Mouse (Mus musculus) limb, embryonic 11.5 days (tissue): ENCODE results near the gene Cops9. TPM values are rescaled to one million over a fixed set of nuclear protein-coding genes. Genes with fewer than 3 reads are reported as not detected.

Source experiments
- ATAC-seq: fragments of 200-750 bp; cut with Nextera tagmentation; 2 replicates; pipeline ENCODE4 v1.8.0; 2017; ENCODE audit warnings: low read depth; ENCODE audit not compliant: insufficient number of reproducible peaks, low FRiP score, low TSS enrichment
- DNase-seq: peaks from one replicate; pipeline ENCODE4 v3.0.0-alpha.2; 2015; ENCODE audit warnings: low spot score
- H3K27ac ChIP-seq: fragments of 300-500 bp; sonication (generic); replicated peaks from 2 replicates; pipeline ENCODE4 v1.5.1; 2014; ENCODE audit warnings: low read depth, mild to moderate bottlenecking, low read length
- H3K27me3 ChIP-seq: fragments of 300-500 bp; sonication (generic); 2 replicates; pipeline ENCODE4 v1.6.1; 2014; ENCODE audit warnings: mild to moderate bottlenecking, low read length, mixed read lengths; ENCODE audit not compliant: control insufficient read depth, insufficient read depth
- H3K36me3 ChIP-seq: fragments of 300-500 bp; sonication (generic); 2 replicates; pipeline ENCODE4 v1.6.1; 2014; ENCODE audit warnings: mild to moderate bottlenecking, low read length, moderate library complexity, mixed read lengths; ENCODE audit not compliant: control insufficient read depth, insufficient read depth
- H3K4me1 ChIP-seq: fragments of 300-500 bp; sonication (generic); 2 replicates; pipeline ENCODE4 v1.6.1; 2014; ENCODE audit warnings: low read length, mixed read lengths; ENCODE audit not compliant: control insufficient read depth, insufficient read depth
- H3K4me2 ChIP-seq: fragments of 300-500 bp; sonication (generic); 2 replicates; pipeline ENCODE4 v1.6.1; 2014; ENCODE audit warnings: low read depth, mild to moderate bottlenecking, moderate library complexity; ENCODE audit not compliant: severe bottlenecking
- H3K4me3 ChIP-seq: fragments of 300-500 bp; sonication (generic); 2 replicates; pipeline ENCODE4 v1.5.1; 2014; ENCODE audit warnings: low read depth, low read length
- H3K9ac ChIP-seq: fragments of 300-500 bp; sonication (generic); 2 replicates; pipeline ENCODE4 v1.6.1; 2014; ENCODE audit warnings: mild to moderate bottlenecking, low read length
- H3K9me3 ChIP-seq: fragments of 300-500 bp; sonication (generic); 2 replicates; pipeline ENCODE4 v1.6.1; 2016; ENCODE audit warnings: low read length; ENCODE audit not compliant: control insufficient read depth
- WGBS: fragments of 180-500 bp; shearing (Covaris S2); extraction: QIAGEN DNeasy Blood & Tissue Kit; methylation state at CpG from one replicate; pipeline ENCODE4 v1.1.7; 2014; 5-methylcytosine and 5-hydroxymethylcytosine counted together
- polyA plus RNA-seq: library from polyadenylated mRNA; unstranded; fragments of >200 nt; fragmentation: Nextera tagmentation; extraction: Ambion mirVana; gene quantifications from 2 replicates; pipeline ENCODE4 v1.2.1, GENCODE M21; 2014

Cops9 gene
- polyA plus RNA-seq, 1 experiment from 2014 or later: 378 TPM

DNA sequence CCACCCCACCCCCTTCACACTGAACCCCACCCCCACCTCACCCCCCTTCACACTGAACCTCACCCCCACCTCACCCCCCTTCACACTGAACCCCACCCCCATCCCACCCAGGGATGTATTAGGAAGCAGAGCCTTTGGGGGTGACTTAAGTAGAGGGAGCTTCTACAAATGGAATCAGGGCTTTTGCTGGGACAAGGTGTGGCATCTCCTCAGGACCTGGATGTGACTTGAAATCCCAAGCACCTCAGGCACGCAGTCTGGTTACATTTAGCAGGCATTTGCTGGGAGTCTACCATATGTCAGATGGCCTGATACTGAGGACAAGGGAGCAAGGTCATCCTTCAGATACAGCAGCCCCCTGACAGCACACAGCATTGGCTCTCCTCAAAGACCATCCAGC is 7.2 kb downstream of the Cops9 start:
- no peaks in the 10 kb centered on the region for H3K27me3 ChIP-seq
- no peak overlapping the region for H3K4me2 ChIP-seq
- ATAC-seq (no peak), DNase-seq (no peak)
- H3K9ac ChIP-seq: no peak overlapping the region
- no peaks in the 10 kb centered on the region for H3K4me1 ChIP-seq
- no peaks in the 10 kb centered on the region for H3K9me3 ChIP-seq
- peaks cover 9% of the 10 kb centered on the region; the same call in 1 of the 2 replicates for H3K36me3 ChIP-seq
- H3K4me3 ChIP-seq: no peak overlapping the region
- H3K27ac ChIP-seq: no peak overlapping the region; the same call in 1 of the 2 replicates
- 53% methylated on average over 1 of the region's 1 CpGs for WGBS

DNA sequence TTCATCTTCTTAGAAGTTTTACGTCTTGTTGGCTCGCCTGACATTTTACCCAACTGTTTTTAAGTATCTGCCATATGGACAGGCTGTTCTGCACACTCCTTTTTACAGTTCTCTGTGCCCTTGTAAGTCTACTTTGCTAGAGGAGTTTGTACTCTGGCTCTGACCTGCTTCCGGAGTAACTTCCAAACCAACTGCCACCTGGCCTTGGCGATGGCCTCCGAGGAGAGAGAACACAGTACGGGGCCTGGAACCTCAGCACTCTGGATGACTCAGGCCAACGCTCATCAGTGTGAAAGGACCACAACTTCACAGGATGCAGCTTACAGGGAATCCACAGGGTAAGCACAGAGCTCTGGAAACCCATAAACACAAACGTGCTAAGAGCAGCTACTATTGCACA is 8.1 kb downstream of the Cops9 start:
- no peak for ATAC-seq
- Histone ChIP-seq H3K27me3 (no peaks in the 10 kb centered on the region), H3K36me3 (peaks cover 9% of the 10 kb centered on the region; the same call in 1 of the 2 replicates), H3K4me3 (no peak overlapping the region), H3K4me1 (no peaks in the 10 kb centered on the region), H3K9me3 (no peaks in the 10 kb centered on the region), H3K27ac (no peak overlapping the region), H3K4me2 (no peak overlapping the region), H3K9ac (no peak overlapping the region)
- 83% methylated on average over 8 of the region's 8 CpGs for WGBS
- no peak for DNase-seq

- ATAC-seq: no peak
Measured at GRCm38 (mm10) chr1:92632948-92633347, 8.8 kb downstream of the Cops9 start.

GRCm38 (mm10) chr1:92632196-92632595 is 9.6 kb downstream of the Cops9 start:
- H3K4me1 ChIP-seq: no peaks in the 10 kb centered on the region
- peaks cover 5% of the 10 kb centered on the region; the same call in 1 of the 2 replicates for H3K36me3 ChIP-seq
- no peak overlapping the region for H3K9ac ChIP-seq
- no peaks in the 10 kb centered on the region for H3K9me3 ChIP-seq
- no peak overlapping the region for H3K27ac ChIP-seq
- H3K4me2 ChIP-seq: no peak overlapping the region
- DNase-seq: no peak
- no peaks in the 10 kb centered on the region for H3K27me3 ChIP-seq
- no peak overlapping the region for H3K4me3 ChIP-seq
- 75% methylated on average over 5 of the region's 5 CpGs for WGBS
- ATAC-seq: no peak

More at GRCm38 (mm10) chr1:92632948-92633347, 8.8 kb downstream of the Cops9 start:
- Histone ChIP-seq H3K4me3 (no peak overlapping the region), H3K36me3 (peaks cover 5% of the 10 kb centered on the region; the same call in 1 of the 2 replicates), H3K27me3 (no peaks in the 10 kb centered on the region), H3K4me2 (no peak overlapping the region), H3K4me1 (no peaks in the 10 kb centered on the region), H3K9ac (no peak overlapping the region), H3K27ac (no peak overlapping the region), H3K9me3 (no peaks in the 10 kb centered on the region)
- WGBS: 71% methylated on average over 6 of the region's 6 CpGs
- no peak for DNase-seq

DNA sequence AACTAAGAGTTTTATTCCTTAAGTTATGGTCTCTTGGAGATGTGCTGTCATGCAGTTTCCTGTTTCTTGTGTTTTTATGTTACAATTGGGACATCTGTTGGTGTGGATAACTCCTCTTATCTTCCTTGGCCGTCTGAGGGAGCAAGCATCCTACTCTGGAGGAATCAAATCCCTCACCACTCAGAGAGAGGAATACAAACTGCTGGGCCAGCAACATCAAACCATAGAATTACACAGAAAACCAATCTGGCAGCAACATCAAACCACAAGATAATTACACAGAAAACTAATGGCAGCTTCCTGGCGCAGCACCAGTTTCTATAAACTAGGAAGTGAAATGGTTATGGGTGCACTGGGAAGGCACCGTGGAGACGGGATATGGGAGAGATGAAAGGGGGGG is 13.6 kb downstream of the Cops9 start:
- Histone ChIP-seq H3K27me3 (no peaks in the 10 kb centered on the region), H3K36me3 (no peaks in the 10 kb centered on the region), H3K9me3 (no peaks in the 10 kb centered on the region), H3K27ac (no peak overlapping the region), H3K4me2 (no peak overlapping the region), H3K4me3 (no peak overlapping the region), H3K9ac (no peak overlapping the region), H3K4me1 (no peaks in the 10 kb centered on the region)
- DNase-seq: no peak
- ATAC-seq: no peak
- 78% methylated on average over 4 of the region's 4 CpGs for WGBS

- no peaks in the 10 kb centered on the region for H3K27me3 ChIP-seq
- H3K9me3 ChIP-seq: no peaks in the 10 kb centered on the region
- 71% methylated on average over 4 of the region's 4 CpGs for WGBS
- H3K36me3 ChIP-seq: no peaks in the 10 kb centered on the region
- no peak for DNase-seq
- no peak overlapping the region for H3K4me3 ChIP-seq
- H3K4me2 ChIP-seq: no peak overlapping the region
- H3K27ac ChIP-seq: no peak overlapping the region
- no peak for ATAC-seq
- H3K9ac ChIP-seq: no peak overlapping the region
- no peaks in the 10 kb centered on the region for H3K4me1 ChIP-seq
Measured at GRCm38 (mm10) chr1:92618360-92618759, 23.4 kb downstream of the Cops9 start.

GRCm38 (mm10) chr1:92617488-92617887 is 24.3 kb downstream of the Cops9 start, which contains the start of gene Olfr12:
Gene Olfr12 (plus strand): TSS chr1:92617788.
- ATAC-seq (no peak), DNase-seq (no peak)
- Histone ChIP-seq H3K4me3 (no peak within 1 kb of the TSS), H3K4me2 (no peak within 1 kb of the TSS), H3K4me1 (no peaks in the 10 kb centered on the region), H3K36me3 (no peaks in the 10 kb centered on the region), H3K27ac (no peak within 1 kb of the TSS), H3K27me3 (no peaks in the 10 kb centered on the region), H3K9me3 (no peaks in the 10 kb centered on the region), H3K9ac (no peak within 1 kb of the TSS)
- WGBS: 63% methylated on average over 2 of the region's 2 CpGs

- no peak overlapping the region for H3K4me2 ChIP-seq
- H3K4me1 ChIP-seq: no peaks in the 10 kb centered on the region
- DNase-seq: no peak
- no peak overlapping the region for H3K27ac ChIP-seq
- H3K4me3 ChIP-seq: no peak overlapping the region
- no peaks in the 10 kb centered on the region for H3K27me3 ChIP-seq
- no peak for ATAC-seq
- no peaks in the 10 kb centered on the region for H3K36me3 ChIP-seq
- WGBS: 82% methylated on average over 1 of the region's 1 CpGs
- no peaks in the 10 kb centered on the region for H3K9me3 ChIP-seq
- no peak overlapping the region for H3K9ac ChIP-seq
Measured at GRCm38 (mm10) chr1:92616046-92616445, 25.7 kb downstream of the Cops9 start.

- WGBS: 10% methylated on average over 1 of the region's 1 CpGs
- no peak overlapping the region for H3K4me2 ChIP-seq
- no peaks in the 10 kb centered on the region for H3K27me3 ChIP-seq
- H3K4me3 ChIP-seq: no peak overlapping the region
- no peak overlapping the region for H3K27ac ChIP-seq
- DNase-seq: no peak
- no peak for ATAC-seq
- H3K36me3 ChIP-seq: no peaks in the 10 kb centered on the region
- no peaks in the 10 kb centered on the region for H3K9me3 ChIP-seq
- no peaks in the 10 kb centered on the region for H3K4me1 ChIP-seq
- no peak overlapping the region for H3K9ac ChIP-seq
Measured at GRCm38 (mm10) chr1:92614516-92614915, 27.3 kb downstream of the Cops9 start.
